Mouse (Mus musculus) hindbrain, embryonic 11.5 days (tissue): ENCODE measurements around the gene Gm20708. TPM values are rescaled to one million over a fixed set of nuclear protein-coding genes. Genes with fewer than 3 reads are reported as not detected.

Source experiments
- ATAC-seq: fragments of 200-750 bp; cut with Nextera tagmentation; 2 replicates; pipeline ENCODE4 v1.8.0; 2017; ENCODE audit warnings: mild to moderate bottlenecking, moderate TSS enrichment, moderate library complexity; ENCODE audit not compliant: low FRiP score
- DNase-seq: peaks from one replicate; pipeline ENCODE4 v3.0.0-alpha.2; 2015; ENCODE audit warnings: low spot score
- H3K27ac ChIP-seq: fragments of 300-500 bp; sonication (generic); 2 replicates; pipeline ENCODE4 v1.5.1; 2014; ENCODE audit warnings: mild to moderate bottlenecking, low read depth, low read length
- H3K27me3 ChIP-seq: fragments of 300-500 bp; sonication (generic); 2 replicates; pipeline ENCODE4 v1.6.1; 2014; ENCODE audit warnings: mild to moderate bottlenecking, low read length, moderate library complexity, mixed read lengths; ENCODE audit not compliant: control insufficient read depth, insufficient read depth
- H3K36me3 ChIP-seq: fragments of 300-500 bp; sonication (generic); 2 replicates; pipeline ENCODE4 v1.6.1; 2014; ENCODE audit warnings: mild to moderate bottlenecking, low read length, moderate library complexity, mixed read lengths; ENCODE audit not compliant: control insufficient read depth, insufficient read depth
- H3K4me1 ChIP-seq: fragments of 300-500 bp; sonication (generic); replicated peaks from 2 replicates; pipeline ENCODE4 v1.6.1; 2014; ENCODE audit warnings: low read length, mixed read lengths; ENCODE audit not compliant: control insufficient read depth, insufficient read depth
- H3K4me2 ChIP-seq: fragments of 300-500 bp; sonication (generic); replicated peaks from 2 replicates; pipeline ENCODE4 v1.6.1; 2014; ENCODE audit warnings: mild to moderate bottlenecking, low read depth, low read length
- H3K4me3 ChIP-seq: fragments of 300-500 bp; sonication (generic); 2 replicates; pipeline ENCODE4 v1.5.1; 2014; ENCODE audit warnings: low read depth, low read length
- H3K9ac ChIP-seq: fragments of 300-500 bp; sonication (generic); 2 replicates; pipeline ENCODE4 v1.6.1; 2014; ENCODE audit warnings: low read depth, low read length
- H3K9me3 ChIP-seq: fragments of 300-500 bp; sonication (generic); 2 replicates; pipeline ENCODE4 v1.6.1; 2016; ENCODE audit warnings: low read length; ENCODE audit not compliant: control insufficient read depth
- WGBS: fragments of 180-500 bp; shearing (Covaris S2); extraction: QIAGEN DNeasy Blood & Tissue Kit; methylation state at CpG from one replicate; pipeline ENCODE4 v1.1.7; 2014; 5-methylcytosine and 5-hydroxymethylcytosine counted together
- polyA plus RNA-seq: library from polyadenylated mRNA; unstranded; fragments of >200 nt; fragmentation: Nextera tagmentation; extraction: Ambion mirVana; gene quantifications from 2 replicates; pipeline ENCODE4 v1.2.1, GENCODE M21; 2014

The Gm20708 gene
- polyA plus RNA-seq, 1 experiment from 2014 or later, result 0.83 TPM

DNA sequence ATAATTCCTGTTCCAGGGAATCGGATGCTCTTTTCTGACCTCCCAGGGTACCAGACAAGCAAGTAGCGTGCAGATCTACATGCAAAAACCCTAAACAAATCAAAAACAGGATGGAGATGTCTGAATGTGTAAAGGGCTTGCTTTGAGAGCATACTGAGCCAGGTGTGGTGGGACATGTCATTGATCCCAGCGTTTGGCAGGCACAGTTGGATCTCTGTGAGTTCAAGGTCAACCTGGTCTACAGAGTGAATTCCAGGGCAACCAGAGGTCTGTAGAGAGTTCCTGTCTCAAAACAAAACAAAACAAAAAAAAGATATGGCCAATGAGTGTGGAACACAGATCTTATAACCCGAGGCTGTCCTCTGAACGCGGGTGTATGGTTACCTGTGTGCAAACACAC is 13.9 kb downstream of the Gm20708 start:
- Histone ChIP-seq H3K9ac (no peak overlapping the region), H3K27me3 (no peaks in the 10 kb centered on the region), H3K9me3 (no peaks in the 10 kb centered on the region), H3K27ac (no peak overlapping the region), H3K4me3 (no peak overlapping the region), H3K4me1 (peaks cover 2% of the 10 kb centered on the region), H3K36me3 (no peaks in the 10 kb centered on the region; the same call in 1 of the 2 replicates), H3K4me2 (no peak overlapping the region)
- ATAC-seq (no peak), DNase-seq (no peak)
- WGBS, result 92% methylated on average over 6 of the region's 6 CpGs

DNA sequence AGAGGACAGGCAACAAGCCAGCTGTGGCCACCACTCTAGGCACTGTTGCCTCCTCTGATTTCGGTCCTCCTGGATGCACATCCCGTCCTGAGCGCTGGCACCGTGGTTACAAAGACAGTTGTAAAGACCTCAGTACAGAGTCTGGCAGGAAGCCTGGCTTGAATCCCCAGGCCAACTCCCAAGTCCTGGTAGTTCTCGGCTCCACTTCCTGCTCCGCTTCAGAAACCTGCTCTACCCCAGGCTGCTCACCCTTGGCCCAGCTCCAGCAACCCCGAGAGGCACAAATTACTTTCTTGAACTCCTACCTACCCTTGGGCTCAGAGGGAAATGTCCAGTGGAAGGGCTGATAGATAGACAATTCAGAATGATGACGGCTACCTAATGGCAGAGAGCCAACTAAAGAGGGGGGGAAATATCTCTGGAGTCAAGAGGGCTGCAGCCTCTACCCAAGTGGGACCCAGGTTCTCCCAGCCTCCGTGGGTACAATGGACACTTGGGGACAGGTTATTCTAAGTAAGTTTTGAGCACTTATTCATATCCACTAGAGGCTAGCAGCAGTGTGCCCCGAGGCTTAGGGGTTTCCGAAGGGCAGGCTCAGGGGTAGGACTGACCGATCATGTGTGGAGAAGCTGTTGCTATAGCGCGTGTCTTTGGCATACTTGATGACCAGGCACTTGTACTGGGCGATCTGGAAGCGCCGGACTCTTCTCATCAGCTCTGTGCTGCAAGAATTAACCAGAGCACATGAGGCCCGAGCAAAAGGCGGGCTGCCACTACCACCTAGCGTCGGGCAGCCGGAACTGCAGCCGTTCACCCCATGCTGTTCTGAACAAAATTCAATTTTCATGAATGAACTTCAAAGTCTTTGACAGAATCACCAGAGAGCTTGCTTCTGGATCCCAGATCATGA is 14.8 kb downstream of the Gm20708 start:
- Histone ChIP-seq H3K4me1 (peaks cover 2% of the 10 kb centered on the region), H3K27ac (no peak overlapping the region), H3K9me3 (no peaks in the 10 kb centered on the region), H3K4me3 (peak overlapping the region; percentile 47), H3K9ac (peak overlapping the region; percentile 84; the same call in 1 of the 2 replicates), H3K27me3 (no peaks in the 10 kb centered on the region), H3K36me3 (no peaks in the 10 kb centered on the region; the same call in 1 of the 2 replicates), H3K4me2 (peak overlapping the region; percentile 88)
- ATAC-seq (peak; percentile 63), DNase-seq (peak; percentile 87)
- 30% methylated on average over 23 of the region's 23 CpGs for WGBS

DNA sequence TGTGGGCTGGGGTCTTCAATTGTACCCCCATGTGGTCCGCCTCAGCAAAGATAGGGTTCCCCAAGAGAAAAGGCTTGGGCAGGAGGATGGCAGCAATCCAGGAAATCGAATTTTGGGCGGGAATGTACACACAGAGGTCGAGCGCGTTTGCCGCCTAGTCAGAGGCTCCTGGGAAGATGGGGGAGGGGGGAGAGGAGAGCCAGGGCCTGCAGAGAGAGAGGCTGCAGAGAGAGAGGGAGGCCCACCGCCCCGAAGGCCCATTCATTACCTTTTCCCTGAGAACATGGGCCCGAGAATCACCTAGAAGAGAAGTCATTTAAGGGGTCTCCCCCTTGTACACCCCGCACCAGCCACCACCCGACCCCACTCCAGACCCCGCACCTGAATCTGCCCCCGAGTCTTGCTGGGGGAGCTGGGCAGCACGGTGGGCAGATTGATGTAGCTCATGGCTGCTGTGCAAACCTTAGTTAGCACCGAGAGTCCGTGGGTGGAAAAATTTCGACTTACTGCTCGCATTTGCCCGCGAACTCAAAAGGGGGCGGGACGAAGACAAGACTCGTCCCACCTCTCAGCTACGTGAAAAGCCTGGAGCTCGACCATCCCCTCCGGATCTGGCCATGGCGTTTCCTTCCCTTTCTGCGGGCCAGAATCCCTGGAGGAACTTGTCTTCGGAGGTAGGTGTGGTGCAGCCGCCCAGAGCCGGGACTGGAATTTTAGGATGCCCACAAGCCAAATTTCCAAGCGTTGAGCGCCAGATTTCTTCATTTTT is 16.0 kb downstream of the Gm20708 start, which contains the start of the genes Afmid and Tk1:
Afmid (plus strand) TSS at position 592 of the 769 bp plus-strand sequence.
Tk1 (minus strand) TSS at position 760 of the 769 bp plus-strand sequence.
- under 1% methylated on average over 33 of the region's 34 CpGs for WGBS
- Histone ChIP-seq H3K4me2 (peak within 1 kb of the TSS; percentile 88), H3K4me1 (peaks cover 2% of the 10 kb centered on the region), H3K36me3 (no peaks in the 10 kb centered on the region; the same call in 1 of the 2 replicates), H3K4me3 (peak within 1 kb of the TSS; percentile 47), H3K9ac (peak within 1 kb of the TSS; percentile 84), H3K9me3 (no peaks in the 10 kb centered on the region), H3K27ac (peak within 1 kb of the TSS; percentile 80), H3K27me3 (no peaks in the 10 kb centered on the region)
- peak; percentile 71 for ATAC-seq
- peak; percentile 83 for DNase-seq

DNA sequence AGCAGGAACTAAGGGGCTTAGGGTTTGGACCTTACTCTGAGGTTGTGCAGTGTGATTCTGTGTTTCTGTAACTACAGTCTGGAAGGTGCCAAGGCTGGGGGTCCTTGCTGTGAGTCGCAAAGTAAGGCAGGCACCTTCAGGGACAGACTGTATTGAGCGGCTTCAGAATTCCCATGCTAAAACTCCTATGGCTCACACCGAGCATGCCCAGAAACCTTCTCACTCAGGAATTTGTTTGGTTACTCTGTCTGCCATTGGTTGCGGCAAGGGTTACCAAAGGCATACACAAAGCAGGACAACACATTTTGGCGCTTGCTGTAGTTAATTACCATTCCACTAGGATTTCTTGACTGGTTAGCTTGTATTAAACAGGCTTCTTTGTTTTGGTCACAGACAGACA is 16.7 kb downstream of the Gm20708 start:
- peak overlapping the region; percentile 47 for H3K4me3 ChIP-seq
- DNase-seq (no peak), ATAC-seq (peak; percentile 46; the same call in 1 of the 2 replicates)
- WGBS, result 14% methylated on average over 5 of the region's 5 CpGs
- peak overlapping the region; percentile 80; the same call in 1 of the 2 replicates for H3K27ac ChIP-seq
- no peaks in the 10 kb centered on the region for H3K9me3 ChIP-seq
- peak overlapping the region; percentile 84 for H3K9ac ChIP-seq
- H3K4me1 ChIP-seq, result peaks cover 2% of the 10 kb centered on the region
- H3K27me3 ChIP-seq, result no peaks in the 10 kb centered on the region
- H3K4me2 ChIP-seq, result peak overlapping the region; percentile 88
- H3K36me3 ChIP-seq, result no peaks in the 10 kb centered on the region; the same call in 1 of the 2 replicates

DNA sequence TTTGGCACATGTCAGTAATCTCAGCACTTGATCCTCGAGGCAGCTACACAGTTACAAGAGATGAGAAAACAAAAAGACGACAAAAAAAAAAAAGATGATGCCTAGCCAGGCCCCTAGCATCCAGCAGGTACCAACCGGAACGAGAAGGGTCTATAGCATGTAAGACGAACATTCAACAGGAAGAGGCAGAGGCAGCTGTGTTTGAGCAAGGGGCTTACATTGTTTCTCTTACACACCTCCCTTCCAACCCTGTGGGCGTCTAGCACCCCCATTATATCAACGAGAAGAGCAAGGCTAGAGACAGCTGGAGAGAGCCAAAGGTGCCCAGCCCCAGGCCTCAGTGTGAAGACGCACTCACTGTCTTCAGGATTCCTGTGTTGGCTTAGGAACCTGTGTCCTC is 17.4 kb downstream of the Gm20708 start:
- H3K4me2 ChIP-seq, result no peak overlapping the region
- H3K4me3 ChIP-seq, result no peak overlapping the region
- no peak for ATAC-seq
- no peak overlapping the region for H3K27ac ChIP-seq
- H3K9me3 ChIP-seq, result no peaks in the 10 kb centered on the region
- no peaks in the 10 kb centered on the region for H3K27me3 ChIP-seq
- H3K9ac ChIP-seq, result no peak overlapping the region
- H3K4me1 ChIP-seq, result peaks cover 2% of the 10 kb centered on the region
- H3K36me3 ChIP-seq, result no peaks in the 10 kb centered on the region
- WGBS, result 80% methylated on average over 8 of the region's 8 CpGs
- no peak for DNase-seq

DNA sequence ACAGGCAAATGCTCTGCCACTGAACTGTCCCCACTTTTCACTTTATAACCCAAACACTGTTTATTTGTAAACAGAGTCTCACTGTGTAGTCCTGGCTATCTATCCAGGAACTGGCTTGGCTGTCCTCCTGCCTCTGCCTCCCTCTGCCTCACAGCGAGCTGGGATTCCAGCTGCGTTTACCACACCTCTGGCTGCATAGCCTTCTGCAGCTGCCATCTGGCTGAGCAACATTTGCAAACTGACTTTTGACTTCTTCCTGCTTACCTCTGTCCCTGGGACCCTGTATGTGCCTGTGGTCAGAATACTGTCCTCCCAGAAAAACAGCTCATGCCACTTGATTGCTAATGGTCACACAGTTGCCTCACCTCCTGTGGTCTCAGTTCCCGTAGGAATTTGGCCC is 17.9 kb downstream of the Gm20708 start:
- Histone ChIP-seq H3K27ac (no peak overlapping the region), H3K4me3 (no peak overlapping the region), H3K36me3 (no peaks in the 10 kb centered on the region), H3K4me2 (no peak overlapping the region), H3K27me3 (no peaks in the 10 kb centered on the region), H3K9ac (no peak overlapping the region), H3K9me3 (no peaks in the 10 kb centered on the region), H3K4me1 (peaks cover 5% of the 10 kb centered on the region)
- DNase-seq (no peak), ATAC-seq (no peak)
- 76% methylated on average over 3 of the region's 3 CpGs for WGBS

DNA sequence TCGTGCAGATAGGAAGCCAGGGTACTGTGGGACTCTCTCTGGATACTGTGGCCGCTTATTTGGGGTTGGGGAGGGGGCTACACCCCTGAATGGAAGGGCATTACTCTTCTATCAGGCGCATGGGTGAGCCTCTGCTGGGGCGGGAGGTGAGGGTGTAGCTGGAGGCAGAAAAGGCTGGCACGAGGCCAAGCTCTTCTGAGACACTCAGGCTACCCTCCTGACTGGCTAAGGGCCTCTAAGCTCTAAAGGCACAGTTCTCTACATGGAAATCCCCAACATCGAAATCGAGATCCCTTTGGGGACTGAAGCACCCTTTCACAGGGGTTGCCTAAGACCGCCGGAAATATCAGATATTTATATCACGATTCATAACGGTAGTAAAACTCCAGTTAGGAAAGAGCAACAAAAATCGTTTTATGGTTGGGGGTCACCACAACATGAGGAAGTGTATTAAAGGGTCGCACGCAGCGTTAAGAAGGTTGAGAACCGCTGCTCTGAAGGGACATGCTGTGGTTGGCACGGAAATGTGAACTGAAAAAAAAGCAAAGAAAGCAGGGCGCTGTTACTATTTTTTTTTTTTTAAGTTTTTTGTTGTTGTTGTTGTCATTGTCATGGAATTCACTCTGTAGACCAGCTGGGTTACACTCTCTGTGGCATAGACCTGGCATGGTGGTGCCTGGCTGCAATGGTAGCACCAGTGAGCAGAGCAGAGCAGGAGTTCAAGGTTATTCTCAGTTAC is 18.9 kb downstream of the Gm20708 start:
- Histone ChIP-seq H3K9ac (no peak overlapping the region), H3K9me3 (no peaks in the 10 kb centered on the region), H3K27ac (no peak overlapping the region), H3K4me3 (no peak overlapping the region), H3K4me2 (no peak overlapping the region), H3K36me3 (no peaks in the 10 kb centered on the region), H3K27me3 (no peaks in the 10 kb centered on the region), H3K4me1 (peaks cover 8% of the 10 kb centered on the region)
- 88% methylated on average over 18 of the region's 18 CpGs for WGBS
- DNase-seq (no peak), ATAC-seq (no peak)

DNA sequence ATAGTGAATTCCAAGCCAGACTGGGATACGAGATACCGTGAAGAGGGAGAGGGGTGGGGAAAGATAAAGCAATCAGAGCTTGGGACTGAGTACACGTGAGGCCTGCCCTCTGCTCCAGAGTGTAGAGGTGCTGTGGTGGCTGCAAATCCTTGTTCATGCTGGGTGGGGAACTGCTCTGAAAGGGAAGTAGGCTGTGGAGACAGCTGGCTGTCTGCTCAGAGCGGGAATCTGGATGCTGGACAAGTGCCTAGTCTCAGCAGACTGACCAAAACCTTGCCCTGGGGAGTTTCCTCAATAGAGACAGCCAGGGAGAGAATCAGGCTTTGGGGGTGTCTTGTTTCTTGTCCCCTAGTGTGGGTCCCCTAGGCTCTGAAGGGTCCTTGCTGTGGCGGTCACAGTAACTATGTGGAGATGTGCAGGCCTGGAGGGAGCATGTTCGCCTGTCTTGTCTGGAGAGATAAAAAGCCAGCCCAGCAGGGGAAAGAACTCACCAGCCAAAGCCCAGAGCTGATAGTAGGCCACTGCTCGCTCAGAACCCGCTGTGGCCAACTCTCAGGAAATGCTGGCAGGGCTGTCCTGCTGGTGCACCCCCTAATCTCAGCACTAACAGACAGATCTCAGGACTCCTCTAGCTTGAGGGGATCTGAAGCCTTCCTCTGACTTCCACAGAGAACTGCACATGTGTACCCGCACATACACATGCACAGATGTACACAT is 19.6 kb downstream of the Gm20708 start:
- DNase-seq, result no peak
- no peak for ATAC-seq
- Histone ChIP-seq H3K36me3 (no peaks in the 10 kb centered on the region), H3K27me3 (no peaks in the 10 kb centered on the region), H3K4me3 (no peak overlapping the region), H3K9ac (no peak overlapping the region), H3K27ac (no peak overlapping the region), H3K4me2 (no peak overlapping the region), H3K9me3 (no peaks in the 10 kb centered on the region), H3K4me1 (peaks cover 8% of the 10 kb centered on the region)
- 64% methylated on average over 9 of the region's 9 CpGs for WGBS
